Mouse (Mus musculus) T-helper 17 cell (primary cell): ENCODE measurements at regions not wholly inside any gene's neighbourhood (a gene's known extent, or its start where the extent isn't known, plus 50 kb on each side); places are given as distances from the start of the nearest gene placed in this dataset.
"Not testable (repeated sequence)": the region's sequence is repeated elsewhere in the genome, so short reads cannot be mapped to it uniquely, and the experiment has no call there.

Experiments used
- in situ Hi-C, 2 experiments: fragments of 300-600 bp; cut with MboI, MseI; formaldehyde crosslinking; loops; 1 replicate in 1 of 2; 2 replicates in 1 of 2; pipeline ENCODE4 v1.15.1; 2025; ENCODE audit warnings: high pct_unique_total_duplicates in 2 of 2

DNA sequence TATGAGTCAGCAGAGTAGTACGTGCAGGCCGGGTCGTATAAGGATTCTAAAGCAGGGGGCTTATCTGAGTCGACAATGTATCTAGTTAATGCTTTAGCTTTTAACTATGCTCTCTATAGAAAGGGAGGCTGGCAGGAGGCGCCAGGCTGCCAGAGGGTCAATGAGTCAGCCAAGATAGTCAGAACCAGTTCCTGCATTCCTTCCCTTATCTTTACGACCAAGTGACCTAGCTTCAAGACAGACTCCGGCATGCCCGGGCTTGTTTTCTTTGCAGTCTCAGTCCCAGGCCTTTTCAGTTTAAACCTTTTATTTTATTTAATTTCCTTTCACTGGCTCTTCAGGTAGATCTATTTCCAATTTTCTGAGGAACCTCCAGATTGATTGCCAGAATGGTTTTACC is 374.0 kb upstream of the Nrxn1 start:
- in situ Hi-C loops = no loop called here

DNA sequence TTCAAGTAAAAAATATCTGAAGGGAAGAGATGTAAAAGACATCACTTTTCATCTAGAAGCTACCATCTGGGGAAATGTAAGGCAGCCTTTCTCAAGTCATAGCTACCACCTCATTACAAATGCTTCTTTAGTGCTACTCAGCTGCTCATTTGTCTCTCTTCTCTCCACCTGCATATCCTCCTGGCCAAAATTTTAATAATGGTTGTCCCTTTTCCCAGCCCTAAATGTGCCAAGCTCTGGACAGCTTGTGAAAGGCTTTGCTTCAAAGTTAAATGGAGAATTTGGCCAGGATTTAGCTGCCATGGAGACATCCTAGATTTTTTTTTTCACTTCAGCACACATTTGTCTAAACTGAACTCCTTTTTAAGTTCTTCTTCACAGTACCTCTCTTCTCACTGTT is 358.8 kb upstream of the Nrxn1 start:
- in situ Hi-C loops = no loop called here

GRCm38 (mm10) chr17:91431780-91432720 is 339.2 kb upstream of the Nrxn1 start:
- in situ Hi-C loops = not testable (repeated sequence)

DNA sequence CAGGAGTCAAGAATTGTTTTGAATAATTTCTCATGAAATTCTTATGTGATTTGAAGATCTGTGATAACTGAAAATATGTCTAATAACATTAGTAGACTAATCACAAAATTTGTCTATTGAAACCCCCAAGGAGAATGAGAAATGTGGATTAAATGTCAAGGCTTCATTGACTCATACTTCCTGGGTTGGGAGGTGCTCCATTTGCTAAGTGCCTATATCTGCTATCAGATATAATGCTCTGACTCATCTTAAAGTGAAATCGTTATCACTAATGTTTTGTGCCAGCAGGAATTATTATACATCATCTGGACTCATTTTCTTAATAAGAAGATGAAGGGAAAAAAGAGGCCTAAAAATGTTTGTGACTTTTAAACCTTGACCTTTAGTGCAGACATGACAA is 337.5 kb upstream of the Nrxn1 start:
- in situ Hi-C loops = no loop called here

DNA sequence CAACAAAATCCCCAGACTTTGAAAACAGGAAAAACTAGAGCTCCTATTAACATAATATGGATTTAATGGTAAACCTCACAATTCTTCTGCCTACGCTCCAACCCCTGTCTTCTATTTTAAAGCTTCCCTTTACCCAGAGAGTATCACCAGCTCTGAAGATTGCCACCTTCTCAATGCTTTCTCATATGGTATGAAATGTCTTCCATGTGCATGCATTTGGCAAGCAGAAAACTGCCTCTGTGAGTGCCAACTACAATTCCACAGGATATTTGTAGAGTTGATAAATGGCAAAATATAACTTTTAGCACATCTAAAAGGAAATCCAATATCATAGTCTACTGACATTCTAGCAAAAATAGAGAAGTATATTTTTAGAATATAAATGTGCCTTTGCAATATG is 332.2 kb upstream of the Nrxn1 start:
- in situ Hi-C loops = no loop called here

DNA sequence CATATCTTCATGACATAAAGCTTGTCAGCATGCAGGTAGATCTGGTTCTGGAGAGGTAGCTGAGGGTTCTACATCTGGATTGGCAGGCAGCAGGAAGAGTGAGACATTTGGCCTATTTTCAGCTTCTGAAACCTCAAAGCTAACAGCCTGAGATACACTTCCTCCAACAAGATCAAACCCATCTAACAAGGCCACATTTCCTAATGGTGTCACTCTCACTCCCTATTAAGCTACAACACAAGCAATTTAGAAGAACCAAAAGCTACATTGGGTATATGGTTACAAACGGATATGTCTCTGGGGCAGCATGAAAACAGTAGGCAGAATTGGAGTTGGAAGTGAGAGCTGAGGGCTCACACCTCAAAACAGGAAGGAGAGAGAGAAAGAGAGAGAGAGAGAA is 325.7 kb upstream of the Nrxn1 start:
- in situ Hi-C loops = no loop called here

GRCm38 (mm10) chr17:91390969-91391764 is 298.3 kb upstream of the Nrxn1 start:
- in situ Hi-C loops = no loop called here

GRCm38 (mm10) chr17:91389937-91390623 is 297.2 kb upstream of the Nrxn1 start:
- in situ Hi-C loops = not testable (repeated sequence)

GRCm38 (mm10) chr17:91388521-91388920 is 295.6 kb upstream of the Nrxn1 start:
- in situ Hi-C loops = no loop called here

GRCm38 (mm10) chr17:91388039-91388438 is 295.2 kb upstream of the Nrxn1 start:
- in situ Hi-C loops = no loop called here

- in situ Hi-C loops = no loop called here
Observed at GRCm38 (mm10) chr17:91385949-91386348, 293.1 kb upstream of the Nrxn1 start.

DNA sequence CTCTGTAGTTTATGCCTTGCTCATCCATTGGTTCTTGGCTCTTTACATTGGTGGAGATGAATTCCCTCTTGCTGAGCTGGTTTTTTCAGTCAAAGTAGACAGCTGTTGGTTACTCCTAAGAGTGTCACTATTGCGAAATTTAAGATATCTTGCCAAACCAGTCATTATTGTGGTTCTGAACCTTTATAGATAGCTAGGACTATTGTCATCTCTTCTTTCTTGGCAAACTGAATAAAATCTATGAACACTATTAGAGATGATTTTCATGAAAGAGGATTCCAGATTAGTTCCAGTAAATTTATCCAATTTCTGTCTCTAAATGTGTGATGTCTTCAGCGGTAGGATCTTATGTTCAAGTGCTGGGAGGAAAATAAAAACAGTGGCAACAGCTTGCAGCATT is 275.3 kb upstream of the Nrxn1 start:
- in situ Hi-C loops = loop anchor here in 1 of 2 experiments (25.0 kb wide), 1 partner anchor 569 kb away; no protein-coding TSS in a partner anchor

- in situ Hi-C loops = loop anchor here in 1 of 2 experiments (25.0 kb wide), 1 partner anchor 576 kb away; no protein-coding TSS in a partner anchor
Observed at GRCm38 (mm10) chr17:91361261-91361660, 268.4 kb upstream of the Nrxn1 start.

DNA sequence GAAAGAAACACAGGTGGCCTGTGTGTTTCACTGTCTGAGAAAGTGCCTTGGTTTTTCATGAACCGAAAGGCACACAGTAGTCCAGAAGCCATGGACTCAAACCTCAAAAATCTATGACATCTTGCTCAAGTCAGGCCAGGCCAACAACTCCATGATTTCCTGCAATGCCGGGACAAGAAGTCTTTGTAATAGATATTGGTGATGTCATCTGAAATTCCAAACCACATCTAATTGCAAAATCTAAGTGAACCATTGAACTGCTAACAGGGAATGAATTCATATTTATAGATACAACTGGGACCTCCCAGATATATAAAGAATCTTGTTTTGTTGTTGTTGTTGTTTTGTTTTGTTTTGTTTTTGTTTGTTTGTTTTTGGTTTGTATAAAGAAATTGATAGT is 259.2 kb upstream of the Nrxn1 start:
- in situ Hi-C loops = loop anchor here in 1 of 2 experiments (25.0 kb wide), 1 partner anchor 585 kb away; no protein-coding TSS in a partner anchor

GRCm38 (mm10) chr17:91336882-91337281 is 244.0 kb upstream of the Nrxn1 start:
- in situ Hi-C loops = no loop called here

DNA sequence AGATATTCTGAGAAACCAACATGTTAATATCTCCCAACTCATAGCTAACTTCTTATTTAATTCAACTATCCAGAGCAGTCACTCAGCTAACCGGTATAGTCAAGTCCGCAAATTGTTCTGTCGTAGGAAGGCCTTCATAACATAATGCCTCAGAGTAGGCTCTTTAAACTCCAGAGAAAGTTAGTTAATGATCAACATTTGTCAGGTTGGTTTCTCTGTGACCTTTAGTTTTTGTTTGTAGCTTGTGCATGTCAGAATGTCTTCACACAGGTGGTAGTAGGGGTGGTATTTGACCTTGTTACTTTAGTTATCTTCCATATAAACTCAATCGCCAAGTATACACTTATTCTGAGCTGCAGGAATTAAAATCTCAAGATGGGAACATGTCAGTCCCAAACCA is 240.9 kb upstream of the Nrxn1 start:
- in situ Hi-C loops = no loop called here

- in situ Hi-C loops = no loop called here
Observed at GRCm38 (mm10) chr17:91333202-91333601, 240.3 kb upstream of the Nrxn1 start.

DNA sequence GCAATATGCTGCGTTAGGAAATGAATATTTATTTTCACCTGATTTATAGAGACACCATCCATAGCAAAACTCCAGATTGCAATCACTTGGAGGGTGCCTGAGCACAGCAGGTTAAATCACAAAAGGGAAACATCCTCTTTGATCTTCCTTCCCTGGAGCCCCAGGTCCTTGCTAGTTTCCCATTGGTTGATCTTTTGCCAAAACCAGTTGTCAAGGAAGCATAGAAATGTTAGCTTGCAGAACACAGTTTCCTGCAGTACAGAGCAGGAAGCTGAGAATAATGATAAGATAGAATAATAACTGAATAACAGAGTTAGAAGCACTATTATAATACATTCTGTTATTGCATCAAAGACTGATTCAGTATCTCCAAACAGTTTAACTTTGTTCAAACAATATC is 231.5 kb upstream of the Nrxn1 start:
- in situ Hi-C loops = loop anchor here in 1 of 2 experiments (10.0 kb wide), 1 partner anchor 1270 kb away; no protein-coding TSS in a partner anchor

- in situ Hi-C loops = no loop called here
Observed at GRCm38 (mm10) chr17:91286875-91287274, 194.0 kb upstream of the Nrxn1 start.

DNA sequence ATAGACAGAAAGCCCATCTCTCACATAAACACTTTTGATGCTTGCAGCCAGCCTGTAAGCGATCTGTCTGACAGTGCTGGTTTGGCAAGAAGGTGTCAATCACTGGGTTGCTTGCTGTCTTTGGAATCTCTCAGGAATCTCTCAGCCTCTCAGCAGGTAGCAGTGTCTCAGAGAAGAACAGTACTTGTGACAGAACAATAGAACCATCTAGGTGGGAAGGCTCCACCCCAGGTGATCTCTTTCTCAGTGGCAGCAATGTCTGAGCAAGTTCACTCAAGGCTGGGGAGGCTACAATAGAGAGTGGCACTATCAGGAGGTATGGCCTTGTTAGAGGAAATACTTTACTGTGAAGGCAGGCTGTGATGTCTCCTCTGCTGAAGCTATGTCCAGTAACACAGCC is 181.5 kb upstream of the Nrxn1 start:
- in situ Hi-C loops = no loop called here

DNA sequence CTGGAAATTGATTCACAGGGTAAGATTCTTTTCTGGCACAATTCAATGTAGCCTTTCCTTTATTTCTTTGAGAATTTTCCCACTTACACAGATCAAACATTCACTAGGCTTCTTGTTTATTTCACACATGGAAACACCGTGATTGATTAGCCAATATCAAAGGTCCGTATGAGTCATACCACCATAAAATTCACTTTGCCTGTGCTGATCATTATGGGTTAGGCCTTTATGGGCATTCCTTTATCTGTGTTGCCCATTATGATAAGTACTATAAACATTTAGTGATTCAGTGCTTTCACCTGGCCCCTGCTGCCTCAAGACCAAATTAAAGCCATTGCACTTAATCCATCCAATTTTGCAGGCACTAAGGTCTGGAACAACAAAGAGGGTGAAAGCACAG is 145.8 kb upstream of the Nrxn1 start:
- in situ Hi-C loops = no loop called here

DNA sequence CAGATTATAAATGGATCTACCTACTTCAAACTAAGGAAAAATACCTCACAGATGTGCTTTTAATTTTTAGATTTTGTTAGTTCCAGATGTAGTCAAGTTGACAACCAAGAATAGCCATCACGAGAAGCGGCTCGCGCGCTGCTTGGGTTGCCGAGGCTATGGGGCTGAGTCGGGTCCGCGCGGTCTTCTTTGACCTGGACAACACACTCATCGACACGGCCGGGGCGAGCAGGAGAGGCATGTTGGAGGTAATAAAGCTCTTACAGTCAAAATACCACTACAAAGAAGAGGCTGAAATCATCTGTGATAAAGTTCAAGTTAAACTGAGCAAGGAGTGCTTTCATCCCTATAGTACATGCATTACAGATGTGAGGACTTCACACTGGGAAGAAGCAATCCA is 143.8 kb upstream of the Nrxn1 start:
- in situ Hi-C loops = not testable (repeated sequence)
